20 mouse cellular contexts compared by ENCODE assay signal in the genomic region with DNA sequence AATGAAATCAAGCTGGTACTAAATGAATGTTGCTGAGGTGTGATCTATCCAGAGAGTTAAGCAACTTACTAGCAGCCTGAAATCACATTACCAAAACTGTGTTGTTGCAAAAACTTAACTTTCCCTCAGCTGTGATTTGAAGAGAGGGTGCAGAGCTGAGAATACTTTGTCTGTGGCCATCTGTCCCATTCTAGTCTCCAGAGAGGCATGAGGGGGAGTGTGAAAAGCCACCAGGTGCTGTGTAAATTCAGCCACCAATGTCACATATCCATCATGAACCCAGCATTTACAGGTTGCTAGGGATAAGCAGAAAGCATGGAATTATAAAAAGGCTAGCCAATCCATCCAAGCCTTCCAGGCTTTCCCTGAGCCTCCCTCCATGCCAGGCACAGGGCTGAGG. TPM values are rescaled to one million over a fixed set of nuclear protein-coding genes. Genes with fewer than 3 reads are reported as not detected.
A peak's percentile ranks its signal among the peaks of the same experiment; 100 is the strongest.
DNase-seq lines count a peak whose midpoint lies in the region; ATAC-seq and TF ChIP-seq lines count a peak whose summit lies in the region.
"Had no signal": no experiment of that assay in that cellular context is flagged by ENCODE, and none has a peak within 500 bp of the region (broad histone marks: within the 10 kb centered on the region; RNA-seq: fewer than 3 reads in every experiment).

No protein-coding gene starts in this region.

- H3K4me3 ChIP-seq in forebrain, embryonic 14.5 days (ENCODE audit: low read depth, low read length) = no peak overlapping the region
- H3K4me3 ChIP-seq in forebrain, embryonic 11.5 days (ENCODE audit: low read depth, low read length) = no peak overlapping the region
- H3K4me3 ChIP-seq in intestine, embryonic 16.5 days (ENCODE audit: low read length) = no peak overlapping the region
- no peak overlapping the region for H3K4me3 ChIP-seq in intestine, postnatal 0 days (ENCODE audit: low read depth, low read length)
- H3K4me3 ChIP-seq: forebrain, embryonic 15.5 days; neural tube, embryonic 13.5 days had no signal

- no peaks in the 10 kb centered on the region for H3K27me3 ChIP-seq in forebrain, embryonic 14.5 days (replicated peaks; ENCODE audit: control insufficient read depth, insufficient read depth, low read length)
- no peaks in the 10 kb centered on the region for H3K27me3 ChIP-seq in forebrain, embryonic 11.5 days (ENCODE audit: control insufficient read depth, insufficient read depth, low read length)
- H3K27me3 ChIP-seq in intestine, embryonic 16.5 days (replicated peaks; ENCODE audit: control insufficient read depth, insufficient read depth, low read length) = no peaks in the 10 kb centered on the region
- no peaks in the 10 kb centered on the region for H3K27me3 ChIP-seq in intestine, postnatal 0 days (replicated peaks; ENCODE audit: control insufficient read depth, insufficient read depth, low read length)
- H3K27me3 ChIP-seq: forebrain, embryonic 15.5 days; neural tube, embryonic 13.5 days had no signal

- TF ChIP-seq CTCF in intestine, postnatal 0 days (IDR thresholded peaks at IDR 0.05; ENCODE audit: low read depth) = no peak

- ATAC-seq in forebrain, embryonic 14.5 days = no peak
- no peak for ATAC-seq in forebrain, embryonic 11.5 days (replicated peaks; ENCODE audit: low FRiP score)
- no peak for ATAC-seq in intestine, embryonic 16.5 days
- ATAC-seq in intestine, postnatal 0 days = no peak
- ATAC-seq: forebrain, embryonic 15.5 days had no signal

- no peaks in the 10 kb centered on the region for H3K36me3 ChIP-seq in forebrain, embryonic 14.5 days (ENCODE audit: control insufficient read depth, insufficient read depth, low read length)
- no peaks in the 10 kb centered on the region for H3K36me3 ChIP-seq in forebrain, embryonic 11.5 days (ENCODE audit: control insufficient read depth, insufficient read depth, low read length)
- no peaks in the 10 kb centered on the region for H3K36me3 ChIP-seq in intestine, embryonic 16.5 days (ENCODE audit: control insufficient read depth, insufficient read depth, low read length)
- no peaks in the 10 kb centered on the region for H3K36me3 ChIP-seq in intestine, postnatal 0 days (ENCODE audit: control insufficient read depth, insufficient read depth)
- H3K36me3 ChIP-seq: forebrain, embryonic 15.5 days; neural tube, embryonic 13.5 days had no signal

- no peak overlapping the region for H3K9ac ChIP-seq in forebrain, embryonic 14.5 days (ENCODE audit: low read length)
- H3K9ac ChIP-seq in forebrain, embryonic 11.5 days (ENCODE audit: low read length) = no peak overlapping the region
- H3K9ac ChIP-seq in intestine, embryonic 16.5 days (ENCODE audit: low read depth, low read length) = no peak overlapping the region
- no peak overlapping the region for H3K9ac ChIP-seq in intestine, postnatal 0 days (ENCODE audit: low read depth, low read length)
- H3K9ac ChIP-seq: forebrain, embryonic 15.5 days; neural tube, embryonic 13.5 days had no signal

- peaks cover 9% of the 10 kb centered on the region; the same call in 1 of the 2 replicates for H3K4me1 ChIP-seq in forebrain, embryonic 14.5 days (ENCODE audit: control insufficient read depth, insufficient read depth, low read length)
- H3K4me1 ChIP-seq in forebrain, embryonic 11.5 days (replicated peaks; ENCODE audit: control insufficient read depth, insufficient read depth, low read length) = 0 out of 2 replicates have a peak, but pooled peaks cover 2% of the 10 kb centered on the region
- H3K4me1 ChIP-seq in intestine, embryonic 16.5 days (ENCODE audit: control insufficient read depth, insufficient read depth, low read length) = peaks cover 32% of the 10 kb centered on the region
- peaks cover 4% of the 10 kb centered on the region; the same call in 1 of the 2 replicates for H3K4me1 ChIP-seq in intestine, postnatal 0 days (replicated peaks; ENCODE audit: control insufficient read depth, insufficient read depth, low read length)

- DNase-seq in forebrain, embryonic 14.5 days (ENCODE audit: low spot score) = no peak
- DNase-seq in forebrain, embryonic 11.5 days (ENCODE audit: low spot score) = no peak
- peak; percentile 36 to 46 for DNase-seq in right cerebral cortex, adult 2 months (ENCODE audit: low spot score in 2 of 2)
- no peak for DNase-seq in right cerebral cortex, postnatal 14 days
- DNase-seq in adrenal gland, adult 8-10 months = no peak
- no peak for DNase-seq in embryo, embryonic 9.5 days (ENCODE audit: extremely low spot score)
- DNase-seq: adrenal gland, postnatal 10 days; cerebellum, adult 8-10 months; gastrocnemius, postnatal 25 days; kidney, adult 8-10 months; kidney, postnatal 25 days; lung, adult 2 months; lung, postnatal 36 days; thymus, adult 18-20 months had no signal

- no peak overlapping the region for H3K4me2 ChIP-seq in forebrain, embryonic 14.5 days (ENCODE audit: low read length)
- H3K4me2 ChIP-seq in forebrain, embryonic 11.5 days (ENCODE audit: low read depth, low read length, severe bottlenecking) = no peak overlapping the region
- H3K4me2 ChIP-seq in intestine, embryonic 16.5 days (ENCODE audit: low read depth, low read length) = no peak overlapping the region
- H3K4me2 ChIP-seq in intestine, postnatal 0 days (replicated peaks; ENCODE audit: low read depth) = no peak overlapping the region
- H3K4me2 ChIP-seq: forebrain, embryonic 15.5 days; neural tube, embryonic 13.5 days had no signal

- peak overlapping the region; percentile 1; the same call in 1 of the 2 replicates for H3K27ac ChIP-seq in forebrain, embryonic 14.5 days (ENCODE audit: low read depth, low read length)
- H3K27ac ChIP-seq in forebrain, embryonic 11.5 days (ENCODE audit: low read depth, low read length) = no peak overlapping the region
- 0 out of 2 replicates have a peak overlapping the region, but pooled peaks have one; percentile 4 for H3K27ac ChIP-seq in intestine, embryonic 16.5 days (ENCODE audit: low read length)
- H3K27ac ChIP-seq in intestine, postnatal 0 days (ENCODE audit: low read depth, low read length) = no peak overlapping the region
- H3K27ac ChIP-seq: forebrain, embryonic 15.5 days; neural tube, embryonic 13.5 days had no signal

- no peaks in the 10 kb centered on the region for H3K9me3 ChIP-seq in forebrain, embryonic 14.5 days (replicated peaks; ENCODE audit: control insufficient read depth, low read length)
- no peaks in the 10 kb centered on the region for H3K9me3 ChIP-seq in forebrain, embryonic 11.5 days (ENCODE audit: control insufficient read depth, low read length)
- H3K9me3 ChIP-seq in intestine, embryonic 16.5 days (ENCODE audit: control insufficient read depth, low read length) = no peaks in the 10 kb centered on the region
- no peaks in the 10 kb centered on the region for H3K9me3 ChIP-seq in intestine, postnatal 0 days (ENCODE audit: control insufficient read depth)
- H3K9me3 ChIP-seq: forebrain, embryonic 15.5 days; neural tube, embryonic 13.5 days had no signal

RNA-seq across cellular contexts. Expression of a gene that starts 6.0 kb away (rescaled TPM):
- 1.7 and 2.2 TPM in 2 replicates for polyA plus RNA-seq in forebrain, embryonic 14.5 days (2014; fragmentation: Nextera tagmentation; extraction: Ambion mirVana)
- 3.7 and 4.9 TPM in 2 replicates for polyA plus RNA-seq in forebrain, embryonic 11.5 days (2014; fragmentation: Nextera tagmentation; extraction: Ambion mirVana)
- 1.8 and 2.4 TPM in 2 replicates for polyA plus RNA-seq in intestine, embryonic 16.5 days (2015; fragmentation: Nextera tagmentation; extraction: Ambion mirVana)
- 1.8 and 2.0 TPM in 2 replicates for polyA plus RNA-seq in intestine, postnatal 0 days (2015; fragmentation: Nextera tagmentation; extraction: Ambion mirVana)
- 1 to 10 TPM; 1.5 to 2.7 (median 2.4) TPM for total RNA-seq in adrenal gland, adult 8-10 months (2022)
- polyA plus RNA-seq: liver, adult 2 months; lung, adult 2 months; small intestine, adult 2 months had no signal

RNA-seq across cellular contexts. Expression of a gene that starts 24.5 kb away (rescaled TPM):
- 42.2 and 50.7 TPM in 2 replicates for polyA plus RNA-seq in forebrain, embryonic 14.5 days (2014; fragmentation: Nextera tagmentation; extraction: Ambion mirVana)
- 67.7 and 71.1 TPM in 2 replicates for polyA plus RNA-seq in forebrain, embryonic 11.5 days (2014; fragmentation: Nextera tagmentation; extraction: Ambion mirVana)
- 97.4 and 104 TPM in 2 replicates for polyA plus RNA-seq in intestine, embryonic 16.5 days (2015; fragmentation: Nextera tagmentation; extraction: Ambion mirVana)
- 82.1 and 84.0 TPM in 2 replicates for polyA plus RNA-seq in intestine, postnatal 0 days (2015; fragmentation: Nextera tagmentation; extraction: Ambion mirVana)
- 10 to 100 TPM; 83.4 to 93.7 (median 91.9) TPM for total RNA-seq in adrenal gland, adult 8-10 months (2022)

RNA-seq across cellular contexts. Expression of a gene that starts 49.9 kb away (rescaled TPM):
- 21.3 and 24.3 TPM in 2 replicates for polyA plus RNA-seq in forebrain, embryonic 14.5 days (2014; fragmentation: Nextera tagmentation; extraction: Ambion mirVana)
- 34.2 and 35.2 TPM in 2 replicates for polyA plus RNA-seq in forebrain, embryonic 11.5 days (2014; fragmentation: Nextera tagmentation; extraction: Ambion mirVana)
- 36.2 and 36.5 TPM in 2 replicates for polyA plus RNA-seq in intestine, embryonic 16.5 days (2015; fragmentation: Nextera tagmentation; extraction: Ambion mirVana)
- 32.9 and 36.7 TPM in 2 replicates for polyA plus RNA-seq in intestine, postnatal 0 days (2015; fragmentation: Nextera tagmentation; extraction: Ambion mirVana)
- 10 to 100 TPM; 22.0 to 28.1 (median 24.7) TPM for total RNA-seq in adrenal gland, adult 8-10 months (2022)

RNA-seq across cellular contexts. Expression of a gene that starts 52.4 kb away (rescaled TPM):
- polyA plus RNA-seq in forebrain, embryonic 14.5 days (2014; fragmentation: Nextera tagmentation; extraction: Ambion mirVana) = 154 and 174 TPM in 2 replicates
- polyA plus RNA-seq in forebrain, embryonic 11.5 days (2014; fragmentation: Nextera tagmentation; extraction: Ambion mirVana) = 300 and 304 TPM in 2 replicates
- polyA plus RNA-seq in intestine, embryonic 16.5 days (2015; fragmentation: Nextera tagmentation; extraction: Ambion mirVana) = 129 and 142 TPM in 2 replicates
- 65.7 and 69.8 TPM in 2 replicates for polyA plus RNA-seq in intestine, postnatal 0 days (2015; fragmentation: Nextera tagmentation; extraction: Ambion mirVana)
- total RNA-seq in adrenal gland, adult 8-10 months (2022) = 10 to 100 TPM; 15.2 to 32.4 (median 20.6) TPM

RNA-seq across cellular contexts. Expression of a gene that starts 55.8 kb away (rescaled TPM):
- polyA plus RNA-seq in forebrain, embryonic 14.5 days (2014; fragmentation: Nextera tagmentation; extraction: Ambion mirVana) = 868 and 950 TPM in 2 replicates
- 1,087 and 1,101 TPM in 2 replicates for polyA plus RNA-seq in forebrain, embryonic 11.5 days (2014; fragmentation: Nextera tagmentation; extraction: Ambion mirVana)
- polyA plus RNA-seq in intestine, embryonic 16.5 days (2015; fragmentation: Nextera tagmentation; extraction: Ambion mirVana) = 1,062 and 1,181 TPM in 2 replicates
- polyA plus RNA-seq in intestine, postnatal 0 days (2015; fragmentation: Nextera tagmentation; extraction: Ambion mirVana) = 575 and 580 TPM in 2 replicates
- total RNA-seq in adrenal gland, adult 8-10 months (2022) = 100 to 1,000 TPM; 875 to 953 (median 912) TPM

Comparison
In these comparisons a context has a peak if more than half of its experiments do, and no peak if none do; other contexts are left out.
1. DNase-seq: peak in right cerebral cortex, adult 2 months (2 of 2); none in forebrain, embryonic 14.5 days (single experiment), forebrain, embryonic 11.5 days (single experiment), right cerebral cortex, postnatal 14 days (single experiment), adrenal gland, adult 8-10 months (single experiment) and embryo, embryonic 9.5 days (single experiment).
2. H3K27ac ChIP-seq: peak in forebrain, embryonic 14.5 days (single experiment) and intestine, embryonic 16.5 days (single experiment); none in forebrain, embryonic 11.5 days (single experiment) and intestine, postnatal 0 days (single experiment).